Mouse (Mus musculus): Measurements from ENCODE around the gene Sycp2. TPM values are rescaled to one million over a fixed set of nuclear protein-coding genes. Genes with fewer than 3 reads are reported as not detected.

Gene Sycp2
- polyA plus RNA-seq, 1 experiment = not detected

DNA sequence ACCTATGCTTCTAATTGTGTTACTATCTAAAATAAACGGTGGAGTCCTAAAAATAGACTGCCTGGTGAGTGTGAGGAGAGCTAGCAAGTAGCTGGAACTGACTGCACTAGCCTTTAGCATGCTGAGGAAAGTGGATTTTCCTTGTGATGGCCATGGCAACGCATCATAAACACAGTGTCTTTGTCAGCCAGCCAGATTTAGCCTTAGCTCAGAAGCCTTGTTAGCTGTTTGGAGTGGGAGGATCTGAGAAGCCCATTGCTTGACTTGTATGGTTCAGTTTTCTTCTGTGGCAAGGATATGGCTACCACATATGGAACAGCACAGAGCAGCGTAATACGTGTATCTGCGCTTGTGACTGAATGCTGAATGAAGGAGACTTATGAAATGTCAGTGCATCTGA is 77.9 kb downstream of the Sycp2 start:
- H3K4me3 ChIP-seq = no peak overlapping the region
- no peaks in the 10 kb centered on the region for H3K36me3 ChIP-seq (ENCODE audit: control insufficient read depth, insufficient read depth)
- no peaks in the 10 kb centered on the region for H3K79me2 ChIP-seq (ENCODE audit: control insufficient read depth, insufficient read depth)
- no peaks in the 10 kb centered on the region for H3K27me3 ChIP-seq (ENCODE audit: control insufficient read depth, insufficient read depth, insufficient read length)
- no peak for TF ChIP-seq USF1 (IDR thresholded peaks at IDR 0.05; ENCODE audit: low read depth)
- H3ac ChIP-seq (ENCODE audit: control insufficient read depth, insufficient read length) = no peak overlapping the region
- H3K4me2 ChIP-seq (ENCODE audit: low read depth) = no peak overlapping the region

DNA sequence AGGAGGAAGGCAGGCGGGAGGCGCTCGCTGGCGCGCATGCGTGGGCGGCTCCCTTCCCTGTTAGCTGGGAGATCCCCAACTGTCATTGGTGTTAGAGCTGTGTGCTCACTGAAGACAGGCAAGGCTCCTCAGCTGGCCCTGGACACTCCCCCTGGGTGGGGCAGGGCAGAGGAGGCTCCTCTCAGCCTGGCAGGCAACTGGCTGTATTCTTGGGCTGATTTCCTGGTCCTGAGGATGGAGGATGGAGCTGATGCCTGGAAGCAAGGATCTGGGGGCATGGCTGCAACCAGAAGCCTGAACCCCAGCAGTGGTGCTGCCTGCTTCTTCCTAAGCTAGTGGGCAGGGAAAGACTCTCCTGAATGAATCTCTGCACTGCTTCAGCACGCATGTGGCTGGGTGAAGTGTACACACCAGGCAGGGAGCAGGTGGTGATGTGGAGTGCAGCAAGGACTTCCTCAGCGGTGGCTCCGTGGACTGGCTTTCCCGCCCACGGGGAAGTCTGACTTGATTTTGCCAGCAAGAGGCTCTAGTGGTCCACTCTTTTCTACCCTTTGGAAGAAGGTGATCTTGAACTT is 79.9 kb downstream of the Sycp2 start:
- Histone ChIP-seq H3ac (ENCODE audit: control insufficient read depth, insufficient read length) (no peak overlapping the region), H3K4me3 (no peak overlapping the region), H3K27me3 (ENCODE audit: control insufficient read depth, insufficient read depth, insufficient read length) (no peaks in the 10 kb centered on the region), H3K79me2 (ENCODE audit: control insufficient read depth, insufficient read depth) (no peaks in the 10 kb centered on the region), H3K36me3 (ENCODE audit: control insufficient read depth, insufficient read depth) (no peaks in the 10 kb centered on the region), H3K4me2 (ENCODE audit: low read depth) (no peak overlapping the region)
- TF ChIP-seq MYOG (IDR thresholded peaks at IDR 0.05; ENCODE audit: control insufficient read depth in 1 of 3, insufficient read depth in 1 of 3, insufficient read length in 2 of 3, low read depth in 2 of 3) = no peak
- TF ChIP-seq MYOD1 (IDR thresholded peaks at IDR 0.05; ENCODE audit: control insufficient read depth in 1 of 3, insufficient read length in 2 of 3, low read depth in 2 of 3) = no peak
- no peak for TF ChIP-seq E2F4 (IDR thresholded peaks at IDR 0.05; ENCODE audit: insufficient read depth)
- TF ChIP-seq TCF3 (IDR thresholded peaks at IDR 0.05; ENCODE audit: insufficient read length, low read depth) = no peak
- TF ChIP-seq REST (IDR thresholded peaks at IDR 0.05; ENCODE audit: insufficient read depth, insufficient read length) = no peak
- TF ChIP-seq TCF12 (IDR thresholded peaks at IDR 0.05; ENCODE audit: insufficient read depth, poor library complexity, severe bottlenecking) = no peak
- no peak for TF ChIP-seq POLR2A (IDR thresholded peaks at IDR 0.05; ENCODE audit: insufficient read length, low read depth)
- TF ChIP-seq POLR2AphosphoS2 (IDR thresholded peaks at IDR 0.05; ENCODE audit: insufficient read length, low read depth) = no peak
- no peak for TF ChIP-seq USF1 (IDR thresholded peaks at IDR 0.05; ENCODE audit: low read depth)
- no peak for TF ChIP-seq CEBPB (IDR thresholded peaks at IDR 0.05; ENCODE audit: insufficient read depth, poor library complexity, severe bottlenecking)
- TF ChIP-seq SRF (IDR thresholded peaks at IDR 0.05; ENCODE audit: control insufficient read depth, insufficient read length, low read depth) = no peak
- no peak for TF ChIP-seq MAX (IDR thresholded peaks at IDR 0.05; ENCODE audit: low read depth)

DNA sequence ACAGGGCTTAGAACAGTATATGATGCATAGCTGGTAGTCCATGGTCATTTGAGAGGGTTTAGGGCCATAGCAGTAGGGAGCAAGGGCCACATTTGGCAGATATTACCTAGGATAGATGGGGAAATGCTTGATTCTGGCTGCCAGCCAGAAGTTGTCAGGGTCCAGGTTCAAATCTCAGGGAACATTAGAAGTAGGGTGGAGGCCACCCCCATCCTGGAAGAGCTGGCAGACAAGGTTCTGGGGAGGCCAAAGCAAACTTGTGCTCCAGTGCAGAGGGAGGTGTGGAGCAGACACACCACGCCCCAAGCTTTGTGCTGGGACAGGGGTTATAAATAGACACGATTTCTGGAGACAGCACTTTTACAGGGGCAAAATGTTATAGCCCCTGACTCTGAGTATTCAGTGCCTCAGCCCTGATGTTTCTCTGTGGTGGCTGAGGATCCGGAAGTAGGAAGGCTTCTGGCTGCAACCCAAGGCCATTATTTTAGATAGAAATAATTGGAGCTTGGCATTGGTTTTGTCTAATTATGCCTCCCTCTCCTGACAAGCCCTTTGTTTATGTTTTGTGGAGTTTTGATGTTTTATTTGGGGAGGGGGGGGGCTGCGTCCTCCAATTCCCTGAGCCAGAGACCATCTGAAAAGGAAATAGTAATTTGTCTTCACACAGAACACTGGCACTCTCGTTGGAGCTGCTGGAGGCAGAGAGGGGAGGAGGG is 80.6 kb downstream of the Sycp2 start:
- Histone ChIP-seq H3K36me3 (ENCODE audit: control insufficient read depth, insufficient read depth) (no peaks in the 10 kb centered on the region), H3K4me2 (ENCODE audit: low read depth) (no peak overlapping the region), H3K79me2 (ENCODE audit: control insufficient read depth, insufficient read depth) (no peaks in the 10 kb centered on the region), H3K4me3 (no peak overlapping the region), H3ac (ENCODE audit: control insufficient read depth, insufficient read length) (no peak overlapping the region), H3K27me3 (ENCODE audit: control insufficient read depth, insufficient read depth, insufficient read length) (no peaks in the 10 kb centered on the region)
- TF ChIP-seq USF1 (IDR thresholded peaks at IDR 0.05; ENCODE audit: low read depth) (no peak), MYOD1 (IDR thresholded peaks at IDR 0.05; ENCODE audit: control insufficient read depth in 1 of 3, insufficient read length in 2 of 3, low read depth in 2 of 3) (no peak), SRF (IDR thresholded peaks at IDR 0.05; ENCODE audit: control insufficient read depth, insufficient read length, low read depth) (no peak), POLR2A (IDR thresholded peaks at IDR 0.05; ENCODE audit: insufficient read length, low read depth) (no peak), MYOG (IDR thresholded peaks at IDR 0.05; ENCODE audit: control insufficient read depth in 1 of 3, insufficient read depth in 1 of 3, insufficient read length in 2 of 3, low read depth in 2 of 3) (no peak), POLR2AphosphoS2 (IDR thresholded peaks at IDR 0.05; ENCODE audit: insufficient read length, low read depth) (no peak)

DNA sequence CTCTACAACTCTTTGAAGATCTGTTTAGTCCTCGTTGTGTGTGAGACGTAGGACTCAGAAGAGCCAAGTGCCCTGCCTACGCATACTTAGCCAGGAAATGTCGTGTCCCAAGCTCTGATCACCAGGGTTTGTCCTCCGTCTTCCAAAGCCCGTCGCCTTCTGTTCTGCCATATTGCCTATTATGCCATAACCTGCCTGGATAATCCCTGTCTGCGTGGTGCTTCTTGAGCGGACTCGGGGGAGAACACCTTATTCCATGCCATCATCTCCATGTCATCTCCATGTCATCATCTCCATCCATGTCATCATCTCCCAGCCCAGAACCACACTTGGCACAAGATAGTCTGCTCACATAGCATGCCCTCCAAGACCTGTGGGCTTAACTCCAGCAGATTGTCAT is 81.4 kb downstream of the Sycp2 start:
- Histone ChIP-seq H3K27me3 (ENCODE audit: control insufficient read depth, insufficient read depth, insufficient read length) (no peaks in the 10 kb centered on the region), H3K4me2 (ENCODE audit: low read depth) (no peak overlapping the region)
- TF ChIP-seq MAX (IDR thresholded peaks at IDR 0.05; ENCODE audit: low read depth) (no peak), REST (IDR thresholded peaks at IDR 0.05; ENCODE audit: insufficient read depth, insufficient read length) (no peak), USF1 (IDR thresholded peaks at IDR 0.05; ENCODE audit: low read depth) (no peak), MYOG (IDR thresholded peaks at IDR 0.05; ENCODE audit: control insufficient read depth in 1 of 3, insufficient read depth in 1 of 3, insufficient read length in 2 of 3, low read depth in 2 of 3) (no peak), CEBPB (IDR thresholded peaks at IDR 0.05; ENCODE audit: insufficient read depth, poor library complexity, severe bottlenecking) (no peak), POLR2A (IDR thresholded peaks at IDR 0.05; ENCODE audit: insufficient read length, low read depth) (no peak), TCF12 (IDR thresholded peaks at IDR 0.05; ENCODE audit: insufficient read depth, poor library complexity, severe bottlenecking) (no peak), SRF (IDR thresholded peaks at IDR 0.05; ENCODE audit: control insufficient read depth, insufficient read length, low read depth) (no peak), TCF3 (IDR thresholded peaks at IDR 0.05; ENCODE audit: insufficient read length, low read depth) (no peak), E2F4 (IDR thresholded peaks at IDR 0.05; ENCODE audit: insufficient read depth) (no peak), POLR2AphosphoS2 (IDR thresholded peaks at IDR 0.05; ENCODE audit: insufficient read length, low read depth) (no peak), MYOD1 (IDR thresholded peaks at IDR 0.05; ENCODE audit: control insufficient read depth in 1 of 3, insufficient read length in 2 of 3, low read depth in 2 of 3) (no peak)

DNA sequence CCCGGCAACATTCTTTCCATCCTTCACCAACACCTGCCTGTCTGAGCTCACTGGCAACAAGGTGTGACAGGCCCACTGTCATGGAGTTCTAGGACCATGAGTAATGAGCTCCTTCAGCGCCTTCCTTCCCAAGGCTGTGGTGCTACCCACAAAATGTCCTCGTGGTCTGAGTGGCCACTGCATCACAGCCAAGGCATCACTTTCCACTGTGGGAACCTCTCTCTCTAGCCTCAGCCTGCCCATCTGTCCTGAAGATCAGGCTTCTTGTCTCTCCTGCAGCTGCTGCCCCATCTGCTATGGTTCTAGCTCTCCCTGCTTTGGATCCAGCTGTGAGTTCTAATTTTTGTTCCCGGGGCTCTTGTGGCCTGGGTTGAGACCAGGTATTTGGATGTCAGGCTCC is 82.7 kb downstream of the Sycp2 start:
- Histone ChIP-seq H3K27me3 (ENCODE audit: control insufficient read depth, insufficient read depth, insufficient read length) (no peaks in the 10 kb centered on the region), H3K36me3 (ENCODE audit: control insufficient read depth, insufficient read depth) (no peaks in the 10 kb centered on the region), H3K79me2 (ENCODE audit: control insufficient read depth, insufficient read depth) (no peaks in the 10 kb centered on the region), H3K4me3 (no peak overlapping the region), H3ac (ENCODE audit: control insufficient read depth, insufficient read length) (no peak overlapping the region), H3K4me2 (ENCODE audit: low read depth) (no peak overlapping the region)
- TF ChIP-seq POLR2AphosphoS2 (IDR thresholded peaks at IDR 0.05; ENCODE audit: insufficient read length, low read depth) = no peak
- TF ChIP-seq CEBPB (IDR thresholded peaks at IDR 0.05; ENCODE audit: insufficient read depth, poor library complexity, severe bottlenecking) = no peak
- TF ChIP-seq E2F4 (IDR thresholded peaks at IDR 0.05; ENCODE audit: insufficient read depth) = no peak
- TF ChIP-seq TCF12 (IDR thresholded peaks at IDR 0.05; ENCODE audit: insufficient read depth, poor library complexity, severe bottlenecking) = no peak
- no peak for TF ChIP-seq MYOD1 (IDR thresholded peaks at IDR 0.05; ENCODE audit: control insufficient read depth in 1 of 3, insufficient read length in 2 of 3, low read depth in 2 of 3)
- TF ChIP-seq TCF3 (IDR thresholded peaks at IDR 0.05; ENCODE audit: insufficient read length, low read depth) = no peak
- TF ChIP-seq REST (IDR thresholded peaks at IDR 0.05; ENCODE audit: insufficient read depth, insufficient read length) = no peak
- no peak for TF ChIP-seq USF1 (IDR thresholded peaks at IDR 0.05; ENCODE audit: low read depth)
- no peak for TF ChIP-seq POLR2A (IDR thresholded peaks at IDR 0.05; ENCODE audit: insufficient read length, low read depth)
- no peak for TF ChIP-seq SRF (IDR thresholded peaks at IDR 0.05; ENCODE audit: control insufficient read depth, insufficient read length, low read depth)
- no peak for TF ChIP-seq MAX (IDR thresholded peaks at IDR 0.05; ENCODE audit: low read depth)
- no peak for TF ChIP-seq MYOG (IDR thresholded peaks at IDR 0.05; ENCODE audit: control insufficient read depth in 1 of 3, insufficient read depth in 1 of 3, insufficient read length in 2 of 3, low read depth in 2 of 3)

More for the DNA sequence above, 81.4 kb downstream of the Sycp2 start:
- Histone ChIP-seq H3K79me2 (ENCODE audit: control insufficient read depth, insufficient read depth) (no peaks in the 10 kb centered on the region), H3K36me3 (ENCODE audit: control insufficient read depth, insufficient read depth) (no peaks in the 10 kb centered on the region), H3K4me3 (no peak overlapping the region), H3ac (ENCODE audit: control insufficient read depth, insufficient read length) (no peak overlapping the region)
